Mouse (Mus musculus): ENCODE measurements around the gene Aspa. TPM values are rescaled to one million over a fixed set of nuclear protein-coding genes. Genes with fewer than 3 reads are reported as not detected.
A peak's percentile ranks its signal among the peaks of the same experiment; 100 is the strongest.
"Not testable (repeated sequence)": the region's sequence is repeated elsewhere in the genome, so short reads cannot be mapped to it uniquely, and the experiment has no call there.

Gene Aspa
- 17.1 and 17.2 TPM in 2 replicates for polyA plus RNA-seq (2015; fragmentation: Nextera tagmentation; extraction: Ambion mirVana)

GRCm38 (mm10) chr11:73329442-73329841 is at the start of gene Aspa, which contains the start of the genes Gm49340 and Spata22:
Gene Aspa, minus strand, starts transcription at chr11:73329596.
Gene Gm49340, plus strand, starts transcription at chr11:73329741.
Gene Spata22, plus strand, starts transcription at chr11:73329741.
- Histone ChIP-seq H3K9ac (no peak within 1 kb of the TSS), H3K36me3 (no peaks in the 10 kb centered on the region), H3K4me3 (replicated peaks) (no peak within 1 kb of the TSS), H3K4me1 (peaks cover 8% of the 10 kb centered on the region; the same call in 1 of the 2 replicates), H3K27ac (no peak within 1 kb of the TSS), H3K9me3 (replicated peaks) (no peaks in the 10 kb centered on the region), H3K27me3 (no peaks in the 10 kb centered on the region), H3K4me2 (no peak within 1 kb of the TSS)
- WGBS: 82% methylated on average over 27 of the region's 27 CpGs
- ATAC-seq (replicated peaks; ENCODE audit: low FRiP score): no peak

- H3K27me3 ChIP-seq: no peaks in the 10 kb centered on the region
- no peaks in the 10 kb centered on the region for H3K9me3 ChIP-seq (replicated peaks)
- H3K36me3 ChIP-seq: no peaks in the 10 kb centered on the region
- no peak within 1 kb of the TSS for H3K27ac ChIP-seq
- ATAC-seq (replicated peaks; ENCODE audit: low FRiP score): no peak
- WGBS: 88% methylated on average over 2 of the region's 2 CpGs
- H3K4me3 ChIP-seq (replicated peaks): no peak within 1 kb of the TSS
- no peak within 1 kb of the TSS for H3K4me2 ChIP-seq
- H3K4me1 ChIP-seq: no peaks in the 10 kb centered on the region
- H3K9ac ChIP-seq: no peak within 1 kb of the TSS
Observed at GRCm38 (mm10) chr11:73370946-73371345, 41.5 kb upstream of the Aspa start, which contains the start of gene Olfr376. Gene Olfr376, plus strand, starts transcription at chr11:73371246.

GRCm38 (mm10) chr11:73350483-73350882 is 21.1 kb upstream of the Aspa start, which contains the start of gene Olfr20:
Gene Olfr20, plus strand, starts transcription at chr11:73350783.
- Histone ChIP-seq H3K9me3 (replicated peaks) (no peaks in the 10 kb centered on the region), H3K36me3 (no peaks in the 10 kb centered on the region), H3K4me2 (no peak within 1 kb of the TSS), H3K27me3 (no peaks in the 10 kb centered on the region), H3K4me3 (replicated peaks) (no peak within 1 kb of the TSS), H3K9ac (no peak within 1 kb of the TSS), H3K27ac (no peak within 1 kb of the TSS), H3K4me1 (no peaks in the 10 kb centered on the region)
- no peak for ATAC-seq (replicated peaks; ENCODE audit: low FRiP score)
- 47% methylated on average over 3 of the region's 3 CpGs for WGBS

GRCm38 (mm10) chr11:73336919-73337318 is 7.5 kb upstream of the Aspa start:
- no peak overlapping the region for H3K4me3 ChIP-seq (replicated peaks)
- no peak for ATAC-seq (replicated peaks; ENCODE audit: low FRiP score)
- H3K9ac ChIP-seq: no peak overlapping the region
- H3K27ac ChIP-seq: no peak overlapping the region
- no peaks in the 10 kb centered on the region for H3K4me1 ChIP-seq
- H3K27me3 ChIP-seq: no peaks in the 10 kb centered on the region
- H3K9me3 ChIP-seq (replicated peaks): no peaks in the 10 kb centered on the region
- H3K36me3 ChIP-seq: no peaks in the 10 kb centered on the region
- 78% methylated on average over 4 of the region's 4 CpGs for WGBS
- H3K4me2 ChIP-seq: no peak overlapping the region

- Histone ChIP-seq H3K4me1 (no peaks in the 10 kb centered on the region), H3K4me2 (no peak overlapping the region), H3K27me3 (no peaks in the 10 kb centered on the region), H3K9me3 (replicated peaks) (no peaks in the 10 kb centered on the region), H3K36me3 (no peaks in the 10 kb centered on the region), H3K27ac (no peak overlapping the region), H3K9ac (no peak overlapping the region), H3K4me3 (replicated peaks) (no peak overlapping the region)
- no peak for ATAC-seq (replicated peaks; ENCODE audit: low FRiP score)
- WGBS: 82% methylated on average over 2 of the region's 2 CpGs
Observed at GRCm38 (mm10) chr11:73333357-73333756, 4.0 kb upstream of the Aspa start.

GRCm38 (mm10) chr11:73327361-73327760 is 2.0 kb downstream of the Aspa start:
- H3K9ac ChIP-seq: no peak overlapping the region
- no peaks in the 10 kb centered on the region for H3K9me3 ChIP-seq (replicated peaks)
- peaks cover 8% of the 10 kb centered on the region; the same call in 1 of the 2 replicates for H3K4me1 ChIP-seq
- no peak overlapping the region for H3K4me2 ChIP-seq
- WGBS: 56% methylated on average over 4 of the region's 4 CpGs
- peak overlapping the region; percentile 51; the same call in 1 of the 2 replicates for H3K27ac ChIP-seq
- H3K36me3 ChIP-seq: no peaks in the 10 kb centered on the region
- ATAC-seq (replicated peaks; ENCODE audit: low FRiP score): no peak
- H3K4me3 ChIP-seq (replicated peaks): no peak overlapping the region
- no peaks in the 10 kb centered on the region for H3K27me3 ChIP-seq

- Histone ChIP-seq H3K4me1 (peaks cover 8% of the 10 kb centered on the region; the same call in 1 of the 2 replicates), H3K9me3 (replicated peaks) (no peaks in the 10 kb centered on the region), H3K4me2 (peak overlapping the region; percentile 46), H3K27ac (peak overlapping the region; percentile 51), H3K36me3 (no peaks in the 10 kb centered on the region), H3K4me3 (replicated peaks) (peak overlapping the region; percentile 17; the same call in 1 of the 2 replicates), H3K9ac (no peak overlapping the region), H3K27me3 (no peaks in the 10 kb centered on the region)
- 8% methylated on average over 12 of the region's 12 CpGs for WGBS
- peak; percentile 92 for ATAC-seq (replicated peaks; ENCODE audit: low FRiP score)
Observed at GRCm38 (mm10) chr11:73326485-73326886, 2.9 kb downstream of the Aspa start.

- Histone ChIP-seq H3K4me3 (replicated peaks) (peak overlapping the region; percentile 6; the same call in 1 of the 2 replicates), H3K4me1 (peaks cover 8% of the 10 kb centered on the region; the same call in 1 of the 2 replicates), H3K27ac (0 out of 2 replicates have a peak overlapping the region, but pooled peaks have one; percentile 19), H3K36me3 (no peaks in the 10 kb centered on the region), H3K9me3 (replicated peaks) (no peaks in the 10 kb centered on the region), H3K9ac (no peak overlapping the region), H3K27me3 (no peaks in the 10 kb centered on the region), H3K4me2 (no peak overlapping the region)
- WGBS: 60% methylated on average over 9 of the region's 9 CpGs
- ATAC-seq (replicated peaks; ENCODE audit: low FRiP score): 0 out of 2 replicates have a peak, but pooled peaks have one; percentile 46
Observed at GRCm38 (mm10) chr11:73323906-73324830, 5.2 kb downstream of the Aspa start.

- not testable (repeated sequence) for H3K4me2 ChIP-seq; ATAC-seq (replicated peaks; ENCODE audit: low FRiP score); H3K9me3 ChIP-seq (replicated peaks); H3K9ac ChIP-seq; H3K27me3 ChIP-seq; H3K4me1 ChIP-seq; H3K4me3 ChIP-seq (replicated peaks); H3K27ac ChIP-seq; H3K36me3 ChIP-seq
- 95% methylated on average over 13 of the region's 13 CpGs for WGBS
Observed at GRCm38 (mm10) chr11:73321064-73321463, 8.3 kb downstream of the Aspa start.

GRCm38 (mm10) chr11:73318581-73318980 is 10.8 kb downstream of the Aspa start:
- H3K36me3 ChIP-seq; H3K4me1 ChIP-seq; H3K27ac ChIP-seq; H3K4me2 ChIP-seq; H3K9ac ChIP-seq; H3K27me3 ChIP-seq; ATAC-seq (replicated peaks; ENCODE audit: low FRiP score); H3K9me3 ChIP-seq (replicated peaks); H3K4me3 ChIP-seq (replicated peaks): not testable (repeated sequence)
- 77% methylated on average over 2 of the region's 2 CpGs for WGBS

- no peaks in the 10 kb centered on the region for H3K27me3 ChIP-seq
Observed at GRCm38 (mm10) chr11:73315961-73316360, 13.4 kb downstream of the Aspa start.

GRCm38 (mm10) chr11:73303123-73303522 is 26.3 kb downstream of the Aspa start:
- Histone ChIP-seq H3K27ac (no peak overlapping the region), H3K4me1 (no peaks in the 10 kb centered on the region), H3K4me3 (replicated peaks) (no peak overlapping the region), H3K36me3 (no peaks in the 10 kb centered on the region), H3K9me3 (replicated peaks) (no peaks in the 10 kb centered on the region), H3K27me3 (no peaks in the 10 kb centered on the region), H3K4me2 (no peak overlapping the region), H3K9ac (no peak overlapping the region)
- no peak for ATAC-seq (replicated peaks; ENCODE audit: low FRiP score)
- WGBS: 63% methylated on average over 2 of the region's 2 CpGs

More at GRCm38 (mm10) chr11:73315961-73316360, 13.4 kb downstream of the Aspa start:
- no peaks in the 10 kb centered on the region for H3K9me3 ChIP-seq (replicated peaks)
- no peaks in the 10 kb centered on the region for H3K4me1 ChIP-seq
- ATAC-seq (replicated peaks; ENCODE audit: low FRiP score): no peak
- WGBS: 54% methylated on average over 3 of the region's 3 CpGs
- H3K4me3 ChIP-seq (replicated peaks): no peak overlapping the region
- no peak overlapping the region for H3K4me2 ChIP-seq
- no peak overlapping the region for H3K27ac ChIP-seq
- H3K9ac ChIP-seq: no peak overlapping the region
- H3K36me3 ChIP-seq: no peaks in the 10 kb centered on the region

Data from kidney, embryonic 15.5 days (tissue).